Mouse (Mus musculus): ENCODE results near the gene Smarcd2. TPM values are rescaled to one million over a fixed set of nuclear protein-coding genes. Genes with fewer than 3 reads are reported as not detected.

Gene Smarcd2
- polyA plus RNA-seq, 1 experiment from 2014 or later: 14.0 TPM

DNA sequence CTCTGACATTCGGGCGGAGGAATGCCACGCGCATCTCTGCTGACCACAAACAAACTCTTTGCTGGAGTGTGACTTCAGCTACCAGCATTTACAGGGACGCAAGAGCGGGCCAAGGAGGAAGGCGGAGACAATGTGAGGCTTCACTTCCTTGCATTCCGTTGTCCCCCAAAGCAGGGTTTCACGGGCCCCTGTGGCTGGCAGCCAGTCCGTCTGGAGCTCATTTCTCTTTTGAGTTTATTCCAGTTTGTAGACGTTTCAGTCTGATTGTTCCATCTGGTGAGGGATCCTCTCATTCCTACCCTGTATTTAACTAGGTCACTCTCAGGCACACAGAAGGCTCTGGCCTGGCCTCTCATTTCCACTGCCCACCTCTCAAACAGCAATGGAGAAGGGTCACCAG is 14.2 kb upstream of the Smarcd2 start:
- no peaks in the 10 kb centered on the region for H3K9me3 ChIP-seq (ENCODE audit: control insufficient read depth, low read length)
- H3K27me3 ChIP-seq (ENCODE audit: control insufficient read depth, insufficient read depth, low read length): no peaks in the 10 kb centered on the region
- 68% methylated on average over 11 of the region's 11 CpGs for WGBS
- no peak for DNase-seq
- H3K4me3 ChIP-seq (replicated peaks; ENCODE audit: low read depth, low read length): no peak overlapping the region
- no peaks in the 10 kb centered on the region for H3K4me1 ChIP-seq (ENCODE audit: control insufficient read depth, insufficient read depth, low read length)
- H3K27ac ChIP-seq (replicated peaks; ENCODE audit: low read depth, low read length): no peak overlapping the region
- H3K9ac ChIP-seq (replicated peaks; ENCODE audit: low read length): no peak overlapping the region
- H3K36me3 ChIP-seq (ENCODE audit: control insufficient read depth, insufficient read depth, low read length): no peaks in the 10 kb centered on the region
- H3K4me2 ChIP-seq (ENCODE audit: low read length): no peak overlapping the region
- no peak for ATAC-seq (ENCODE audit: low FRiP score, low TSS enrichment)

DNA sequence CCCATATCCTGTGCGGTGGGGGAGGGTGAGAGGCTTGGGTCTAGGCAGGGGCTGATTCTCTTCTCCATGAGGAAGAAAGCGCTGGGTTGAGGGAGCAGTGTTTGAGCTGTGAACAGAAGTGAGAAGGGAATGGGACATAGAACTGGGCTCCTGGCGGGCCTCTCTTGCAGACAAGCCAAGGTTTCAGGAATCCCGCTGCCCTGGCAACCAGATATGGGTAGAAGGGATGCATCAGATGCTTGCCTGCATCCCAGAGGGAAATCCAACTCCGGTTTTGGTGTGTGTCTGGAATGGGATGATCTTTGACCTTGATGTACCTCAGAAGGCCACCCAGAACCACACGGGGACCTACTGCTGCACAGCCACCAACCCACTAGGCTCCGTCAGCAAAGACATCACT is 13.4 kb upstream of the Smarcd2 start:
- Histone ChIP-seq H3K36me3 (ENCODE audit: control insufficient read depth, insufficient read depth, low read length) (no peaks in the 10 kb centered on the region), H3K27ac (replicated peaks; ENCODE audit: low read depth, low read length) (no peak overlapping the region), H3K4me3 (replicated peaks; ENCODE audit: low read depth, low read length) (no peak overlapping the region), H3K27me3 (ENCODE audit: control insufficient read depth, insufficient read depth, low read length) (no peaks in the 10 kb centered on the region), H3K4me2 (ENCODE audit: low read length) (no peak overlapping the region), H3K9me3 (ENCODE audit: control insufficient read depth, low read length) (no peaks in the 10 kb centered on the region), H3K9ac (replicated peaks; ENCODE audit: low read length) (no peak overlapping the region), H3K4me1 (ENCODE audit: control insufficient read depth, insufficient read depth, low read length) (no peaks in the 10 kb centered on the region)
- DNase-seq (no peak), ATAC-seq (ENCODE audit: low FRiP score, low TSS enrichment) (no peak)
- WGBS: 88% methylated on average over 7 of the region's 7 CpGs

DNA sequence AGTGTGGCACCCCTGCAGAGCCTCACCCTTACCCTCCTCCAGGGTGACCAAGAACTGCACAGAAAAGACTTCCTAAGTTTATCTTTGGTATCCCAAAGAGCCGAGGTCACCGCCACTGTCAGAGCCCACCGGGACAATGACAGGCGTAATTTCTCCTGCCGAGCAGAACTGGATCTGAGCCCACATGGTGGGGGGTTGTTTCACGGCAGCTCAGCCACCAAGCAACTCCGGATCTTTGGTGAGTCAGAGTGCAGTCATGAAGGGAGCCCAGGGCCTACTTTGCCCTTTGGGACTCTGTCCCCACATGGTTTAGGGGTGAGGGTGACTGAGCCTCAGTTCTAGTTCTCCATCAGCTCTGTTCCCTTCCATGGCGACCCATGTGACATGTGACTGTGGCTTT is 11.4 kb upstream of the Smarcd2 start:
- no peaks in the 10 kb centered on the region for H3K4me1 ChIP-seq (ENCODE audit: control insufficient read depth, insufficient read depth, low read length)
- H3K9ac ChIP-seq (replicated peaks; ENCODE audit: low read length): no peak overlapping the region
- no peaks in the 10 kb centered on the region for H3K36me3 ChIP-seq (ENCODE audit: control insufficient read depth, insufficient read depth, low read length)
- no peaks in the 10 kb centered on the region for H3K9me3 ChIP-seq (ENCODE audit: control insufficient read depth, low read length)
- no peaks in the 10 kb centered on the region for H3K27me3 ChIP-seq (ENCODE audit: control insufficient read depth, insufficient read depth, low read length)
- no peak overlapping the region for H3K4me3 ChIP-seq (replicated peaks; ENCODE audit: low read depth, low read length)
- DNase-seq (no peak), ATAC-seq (ENCODE audit: low FRiP score, low TSS enrichment) (no peak)
- 65% methylated on average over 8 of the region's 8 CpGs for WGBS
- no peak overlapping the region for H3K4me2 ChIP-seq (ENCODE audit: low read length)
- no peak overlapping the region for H3K27ac ChIP-seq (replicated peaks; ENCODE audit: low read depth, low read length)

DNA sequence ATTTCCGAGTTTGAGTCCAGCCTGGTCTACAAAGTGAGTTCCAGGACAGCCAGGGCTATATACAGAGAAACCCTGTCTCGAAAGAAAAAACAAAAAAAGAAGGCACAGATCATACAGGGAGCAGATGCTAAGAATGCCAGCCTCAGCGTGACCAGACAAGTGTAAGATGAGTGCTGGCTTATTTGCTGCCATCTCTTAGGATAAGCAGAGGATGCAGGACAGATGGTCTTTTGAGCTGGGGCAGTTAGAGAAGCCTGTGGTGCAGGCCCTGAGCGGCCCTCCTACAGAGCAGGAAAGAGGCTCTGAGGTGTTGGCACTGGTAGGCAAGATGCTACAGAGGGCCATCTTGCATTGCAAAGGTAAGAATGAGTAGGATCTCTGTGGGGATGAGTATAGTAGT is 10.6 kb upstream of the Smarcd2 start:
- no peaks in the 10 kb centered on the region for H3K4me1 ChIP-seq (ENCODE audit: control insufficient read depth, insufficient read depth, low read length)
- H3K4me3 ChIP-seq (replicated peaks; ENCODE audit: low read depth, low read length): no peak overlapping the region
- H3K9me3 ChIP-seq (ENCODE audit: control insufficient read depth, low read length): no peaks in the 10 kb centered on the region
- no peak overlapping the region for H3K4me2 ChIP-seq (ENCODE audit: low read length)
- H3K27me3 ChIP-seq (ENCODE audit: control insufficient read depth, insufficient read depth, low read length): no peaks in the 10 kb centered on the region
- no peak overlapping the region for H3K27ac ChIP-seq (replicated peaks; ENCODE audit: low read depth, low read length)
- WGBS: 84% methylated on average over 4 of the region's 4 CpGs
- H3K36me3 ChIP-seq (ENCODE audit: control insufficient read depth, insufficient read depth, low read length): no peaks in the 10 kb centered on the region
- DNase-seq: no peak
- no peak overlapping the region for H3K9ac ChIP-seq (replicated peaks; ENCODE audit: low read length)
- ATAC-seq (ENCODE audit: low FRiP score, low TSS enrichment): no peak

DNA sequence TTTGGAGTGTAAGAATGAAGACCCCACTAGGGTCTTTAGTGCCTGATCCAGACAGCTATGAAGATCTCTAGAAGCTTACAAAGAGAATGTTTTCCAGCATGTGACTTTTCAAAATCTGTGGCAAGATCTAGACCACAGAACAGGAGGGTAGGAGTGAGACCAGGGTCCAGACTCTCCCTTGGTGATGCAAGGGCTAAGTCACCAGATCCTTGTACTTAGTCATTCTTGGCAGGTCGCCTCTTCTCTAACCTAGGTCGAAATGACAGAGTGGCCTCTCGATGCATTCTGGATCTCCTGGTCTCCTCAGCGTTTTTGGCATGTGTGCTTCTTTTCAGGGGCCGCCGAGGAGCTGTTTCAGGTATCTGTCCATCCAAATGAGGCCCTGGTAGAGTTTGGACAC is 9.7 kb upstream of the Smarcd2 start:
- no peak overlapping the region for H3K4me3 ChIP-seq (replicated peaks; ENCODE audit: low read depth, low read length)
- WGBS: 84% methylated on average over 6 of the region's 6 CpGs
- H3K36me3 ChIP-seq (ENCODE audit: control insufficient read depth, insufficient read depth, low read length): no peaks in the 10 kb centered on the region
- H3K4me1 ChIP-seq (ENCODE audit: control insufficient read depth, insufficient read depth, low read length): no peaks in the 10 kb centered on the region
- no peak for DNase-seq
- H3K9me3 ChIP-seq (ENCODE audit: control insufficient read depth, low read length): no peaks in the 10 kb centered on the region
- H3K27ac ChIP-seq (replicated peaks; ENCODE audit: low read depth, low read length): no peak overlapping the region
- no peak overlapping the region for H3K9ac ChIP-seq (replicated peaks; ENCODE audit: low read length)
- no peak for ATAC-seq (ENCODE audit: low FRiP score, low TSS enrichment)
- no peaks in the 10 kb centered on the region for H3K27me3 ChIP-seq (ENCODE audit: control insufficient read depth, insufficient read depth, low read length)
- H3K4me2 ChIP-seq (ENCODE audit: low read length): no peak overlapping the region

DNA sequence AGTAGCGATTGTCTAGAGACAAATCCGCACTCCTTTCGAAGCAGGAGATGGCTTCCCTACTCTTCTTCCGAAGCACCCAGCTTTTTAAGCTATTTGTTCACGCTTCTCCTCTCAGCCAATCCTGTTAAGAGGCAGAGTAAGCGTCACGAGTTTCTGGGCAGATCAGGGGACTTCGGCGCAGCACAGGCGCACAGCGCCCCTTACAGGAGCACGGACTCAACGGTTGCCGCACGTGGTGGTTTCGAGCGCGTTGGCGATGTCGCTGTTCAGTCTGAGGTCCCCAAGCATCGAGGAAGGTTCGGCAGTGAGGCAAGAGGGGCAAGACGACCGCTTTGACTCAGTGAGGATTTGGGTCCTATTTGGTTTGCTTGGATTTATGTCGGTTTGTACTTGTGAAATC is 3.7 kb upstream of the Smarcd2 start, which contains the start of gene Tcam1:
Tcam1 (plus strand) TSS at position 219 of the 400 bp plus-strand sequence.
- Histone ChIP-seq H3K27me3 (ENCODE audit: control insufficient read depth, insufficient read depth, low read length) (no peaks in the 10 kb centered on the region), H3K9me3 (ENCODE audit: control insufficient read depth, low read length) (no peaks in the 10 kb centered on the region), H3K4me2 (ENCODE audit: low read length) (peak within 1 kb of the TSS; percentile 53), H3K9ac (replicated peaks; ENCODE audit: low read length) (no peak within 1 kb of the TSS), H3K4me1 (ENCODE audit: control insufficient read depth, insufficient read depth, low read length) (peaks cover 7% of the 10 kb centered on the region), H3K36me3 (ENCODE audit: control insufficient read depth, insufficient read depth, low read length) (no peaks in the 10 kb centered on the region), H3K4me3 (replicated peaks; ENCODE audit: low read depth, low read length) (peak within 1 kb of the TSS; percentile 17; the same call in 1 of the 2 replicates), H3K27ac (replicated peaks; ENCODE audit: low read depth, low read length) (no peak within 1 kb of the TSS)
- WGBS: 9% methylated on average over 25 of the region's 25 CpGs
- peak; percentile 59 for ATAC-seq (ENCODE audit: low FRiP score, low TSS enrichment)
- peak; percentile 98 for DNase-seq

DNA sequence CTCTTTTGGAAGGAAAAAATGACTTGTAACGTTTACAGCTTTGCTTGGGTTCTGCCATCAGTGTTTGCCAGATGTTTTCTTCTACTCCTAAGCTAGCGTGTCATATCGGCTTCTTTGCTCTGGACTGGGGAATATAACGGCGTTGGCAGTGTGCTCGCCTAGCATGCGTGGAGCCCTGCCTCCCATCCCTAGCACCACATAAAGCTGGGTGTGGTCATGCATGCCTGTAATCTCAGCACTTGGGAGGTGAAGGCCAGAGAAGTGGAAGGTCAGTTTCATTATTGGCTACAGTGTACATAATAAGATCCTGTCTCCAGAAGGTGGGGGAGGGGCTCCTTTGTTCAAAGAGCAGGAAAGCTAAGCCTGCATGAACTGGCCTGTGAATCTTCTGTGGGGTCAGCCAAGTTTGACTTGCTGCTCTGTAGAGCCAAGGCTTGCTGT is 2.2 kb upstream of the Smarcd2 start:
- 86% methylated on average over 7 of the region's 7 CpGs for WGBS
- Histone ChIP-seq H3K4me1 (ENCODE audit: control insufficient read depth, insufficient read depth, low read length) (peaks cover 11% of the 10 kb centered on the region), H3K9ac (replicated peaks; ENCODE audit: low read length) (no peak overlapping the region), H3K27me3 (ENCODE audit: control insufficient read depth, insufficient read depth, low read length) (no peaks in the 10 kb centered on the region), H3K4me2 (ENCODE audit: low read length) (no peak overlapping the region), H3K36me3 (ENCODE audit: control insufficient read depth, insufficient read depth, low read length) (no peaks in the 10 kb centered on the region), H3K4me3 (replicated peaks; ENCODE audit: low read depth, low read length) (no peak overlapping the region), H3K9me3 (ENCODE audit: control insufficient read depth, low read length) (no peaks in the 10 kb centered on the region), H3K27ac (replicated peaks; ENCODE audit: low read depth, low read length) (no peak overlapping the region)
- DNase-seq (no peak), ATAC-seq (ENCODE audit: low FRiP score, low TSS enrichment) (no peak)

DNA sequence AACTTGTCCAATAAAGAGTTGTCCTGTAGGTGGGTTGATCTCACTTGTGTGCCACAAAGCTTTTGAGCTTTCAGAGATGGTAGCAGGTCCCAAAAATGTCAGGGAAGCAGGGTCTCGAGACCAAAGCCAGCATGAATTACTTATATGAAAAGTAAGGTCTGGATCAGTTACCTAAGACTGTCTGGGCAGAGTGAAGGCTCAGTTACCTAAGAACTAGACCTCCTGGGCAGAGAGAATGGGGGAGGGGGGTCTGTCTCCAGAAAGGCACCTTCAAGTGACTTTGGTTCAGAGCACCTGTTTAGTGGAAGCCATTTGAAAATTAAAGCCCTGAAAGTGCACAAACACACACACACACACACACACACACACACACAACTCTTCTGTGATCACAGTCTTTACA is 1.6 kb upstream of the Smarcd2 start:
- no peak for ATAC-seq (ENCODE audit: low FRiP score, low TSS enrichment)
- H3K4me2 ChIP-seq (ENCODE audit: low read length): no peak overlapping the region
- no peak for DNase-seq
- H3K9me3 ChIP-seq (ENCODE audit: control insufficient read depth, low read length): no peaks in the 10 kb centered on the region
- no peaks in the 10 kb centered on the region for H3K27me3 ChIP-seq (ENCODE audit: control insufficient read depth, insufficient read depth, low read length)
- peaks cover 11% of the 10 kb centered on the region for H3K4me1 ChIP-seq (ENCODE audit: control insufficient read depth, insufficient read depth, low read length)
- no peak overlapping the region for H3K4me3 ChIP-seq (replicated peaks; ENCODE audit: low read depth, low read length)
- no peak overlapping the region for H3K27ac ChIP-seq (replicated peaks; ENCODE audit: low read depth, low read length)
- WGBS: 95% methylated on average over 1 of the region's 1 CpGs
- H3K36me3 ChIP-seq (ENCODE audit: control insufficient read depth, insufficient read depth, low read length): no peaks in the 10 kb centered on the region
- H3K9ac ChIP-seq (replicated peaks; ENCODE audit: low read length): no peak overlapping the region

DNA sequence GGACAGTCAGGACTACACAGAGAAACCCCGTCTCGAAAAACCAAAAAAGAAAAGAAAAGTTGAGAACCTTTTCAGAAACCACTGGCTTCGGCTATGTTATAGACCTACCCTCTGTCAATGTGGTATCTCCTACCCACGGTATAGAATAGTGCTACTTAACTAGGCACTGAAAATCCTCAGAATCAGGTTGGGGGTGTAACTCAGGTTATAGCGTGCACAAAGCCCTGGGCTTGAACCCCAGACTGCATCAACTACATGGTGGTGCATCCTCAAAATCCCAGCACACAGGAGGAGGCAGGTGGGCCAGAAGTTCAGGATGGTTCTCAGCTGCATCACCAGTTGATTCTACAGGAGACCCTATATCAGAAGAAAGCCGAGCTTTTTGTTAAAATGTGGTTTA is 1.0 kb upstream of the Smarcd2 start:
- Histone ChIP-seq H3K9ac (replicated peaks; ENCODE audit: low read length) (no peak overlapping the region), H3K4me1 (ENCODE audit: control insufficient read depth, insufficient read depth, low read length) (peaks cover 11% of the 10 kb centered on the region), H3K27me3 (ENCODE audit: control insufficient read depth, insufficient read depth, low read length) (no peaks in the 10 kb centered on the region), H3K4me2 (ENCODE audit: low read length) (peak overlapping the region; percentile 82; the same call in 1 of the 2 replicates), H3K9me3 (ENCODE audit: control insufficient read depth, low read length) (no peaks in the 10 kb centered on the region), H3K27ac (replicated peaks; ENCODE audit: low read depth, low read length) (no peak overlapping the region), H3K4me3 (replicated peaks; ENCODE audit: low read depth, low read length) (no peak overlapping the region), H3K36me3 (ENCODE audit: control insufficient read depth, insufficient read depth, low read length) (no peaks in the 10 kb centered on the region)
- DNase-seq (no peak), ATAC-seq (ENCODE audit: low FRiP score, low TSS enrichment) (no peak)
- WGBS: 97% methylated on average over 6 of the region's 6 CpGs
